Mouse (Mus musculus) bone marrow macrophage, adult 2 months (primary cell): ENCODE results near the gene Kcnk15.

Experiments
- CTCF ChIP-seq: IDR thresholded peaks from 2 replicates; pipeline ENCODE4 v1.5.1; 2012; ENCODE audit warnings: low read depth, mild to moderate bottlenecking, low read length, moderate library complexity
- POLR2A ChIP-seq: IDR thresholded peaks from 2 replicates; pipeline ENCODE4 v1.6.1; 2012; ENCODE audit warnings: mild to moderate bottlenecking, low read depth, low read length, borderline replicate concordance

DNA sequence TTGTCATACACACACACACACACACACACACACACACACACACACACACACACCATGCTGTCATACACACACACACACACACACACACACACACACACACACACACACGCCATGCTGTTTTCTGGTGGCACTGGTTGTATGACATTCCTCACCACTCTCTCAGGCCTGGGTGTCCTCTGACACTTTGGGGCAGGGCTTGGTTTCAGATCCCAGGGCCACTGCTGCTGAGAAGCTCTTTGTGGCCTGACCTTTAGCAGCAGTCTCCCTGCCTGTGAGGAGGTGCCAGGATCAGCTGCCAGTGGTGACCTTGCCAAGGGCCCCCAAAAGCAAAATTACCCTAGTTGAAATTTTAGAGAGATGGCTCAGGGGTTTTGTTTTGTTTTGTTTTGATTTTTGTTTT, 27.6 kb upstream of the Kcnk15 start:
- TF ChIP-seq POLR2A (no peak), CTCF (no peak)
